Mouse (Mus musculus) CH12.LX (cell line): ENCODE measurements around the gene Tmem171. TPM values are rescaled to one million over a fixed set of nuclear protein-coding genes. Genes with fewer than 3 reads are reported as not detected.
A peak's percentile ranks its signal among the peaks of the same experiment; 100 is the strongest.

Experiments
- DNase-seq: peaks from one replicate; pipeline ENCODE4 v3.0.0-alpha.2; 2013; ENCODE audit errors: extremely low read depth
- H3K27ac ChIP-seq: 2 replicates; pipeline ENCODE4 v1.5.1; 2012; ENCODE audit warnings: low read depth, mild to moderate bottlenecking, control low read depth, moderate library complexity; ENCODE audit not compliant: insufficient read depth
- H3K27me3 ChIP-seq: replicated peaks from 2 replicates; pipeline ENCODE3; 2012; ENCODE audit warnings: inconsistent platforms
- H3K36me3 ChIP-seq, 2 experiments: replicated peaks in 1 of 2; 2 replicates each; pipeline versions ENCODE3 to v1.6.1; 2012; ENCODE audit warnings: inconsistent platforms in 1 of 2, low read length in 1 of 2, mild to moderate bottlenecking in 1 of 2, mixed read lengths in 1 of 2, moderate library complexity in 1 of 2; ENCODE audit not compliant: control insufficient read depth in 1 of 2, insufficient read depth in 1 of 2
- H3K4me1 ChIP-seq, 2 experiments: 2 replicates each; pipeline ENCODE4 v1.6.1; 2012; ENCODE audit warnings: inconsistent platforms in 1 of 2, moderate library complexity in 1 of 2; ENCODE audit not compliant: insufficient read depth in 2 of 2, control insufficient read depth in 1 of 2
- H3K4me2 ChIP-seq: 2 replicates; pipeline ENCODE4 v1.6.1; 2012; ENCODE audit warnings: low read depth, mild to moderate bottlenecking, control low read depth; ENCODE audit not compliant: poor library complexity, insufficient read depth, severe bottlenecking
- H3K4me3 ChIP-seq, 3 experiments: fragments of 150-350 bp in 1 of 3; sonication (generic) in 1 of 3; replicated peaks in 1 of 3; 2 replicates each; pipeline versions ENCODE3 to v1.5.1; 2011 to 2012; ENCODE audit warnings: low read depth in 2 of 3, low read length in 2 of 3, mild to moderate bottlenecking in 2 of 3, moderate library complexity in 2 of 3, control low read depth in 1 of 3, improper control_type of control experiment in 1 of 3, inconsistent platforms in 1 of 3, mixed read lengths in 1 of 3; ENCODE audit not compliant: poor library complexity in 1 of 3
- H3K79me2 ChIP-seq: replicated peaks from 2 replicates; pipeline ENCODE4 v1.6.1; 2012; ENCODE audit warnings: mild to moderate bottlenecking, moderate library complexity; ENCODE audit not compliant: control insufficient read depth, poor library complexity, insufficient read depth, severe bottlenecking; ENCODE audit errors: extremely low read depth
- H3K9ac ChIP-seq: 2 replicates; pipeline ENCODE4 v1.6.1; 2012; ENCODE audit warnings: low read depth, mild to moderate bottlenecking, control low read depth, moderate library complexity; ENCODE audit not compliant: insufficient read depth
- H3K9me3 ChIP-seq: replicated peaks from 2 replicates; pipeline ENCODE3; 2012; ENCODE audit warnings: low read length, inconsistent platforms, mixed read lengths
- BHLHE40 ChIP-seq: IDR thresholded peaks from 2 replicates; pipeline ENCODE4 v1.6.1; 2011; ENCODE audit warnings: mild to moderate bottlenecking, low read depth, low read length, improper control_type of control experiment
- CHD1 ChIP-seq: IDR thresholded peaks from 2 replicates; pipeline ENCODE4 v1.6.1; 2012; ENCODE audit warnings: low read depth, low read length, improper control_type of control experiment, inconsistent platforms
- CHD2 ChIP-seq: IDR thresholded peaks from 2 replicates; pipeline ENCODE4 v1.6.1; 2011; ENCODE audit warnings: low read length, improper control_type of control experiment
- ELF1 ChIP-seq: IDR thresholded peaks from 2 replicates; pipeline ENCODE4 v1.6.1; 2014; ENCODE audit warnings: low read depth, mild to moderate bottlenecking, inconsistent platforms, low read length, improper control_type of control experiment
- EP300 ChIP-seq: IDR thresholded peaks from 2 replicates; pipeline ENCODE4 v1.6.1; 2011; ENCODE audit warnings: low read length, improper control_type of control experiment
- ETS1 ChIP-seq: conservative IDR thresholded peaks from 2 replicates; pipeline ENCODE4 v1.6.1; 2012; ENCODE audit warnings: low read depth, mild to moderate bottlenecking, inconsistent platforms, low read length, improper control_type of control experiment, moderate library complexity
- GABPA ChIP-seq: IDR thresholded peaks from 2 replicates; pipeline ENCODE4 v1.6.1; 2012; ENCODE audit warnings: low read depth, low read length, improper control_type of control experiment, inconsistent platforms; ENCODE audit not compliant: insufficient replicate concordance
- JUN ChIP-seq: IDR thresholded peaks from 2 replicates; pipeline ENCODE4 v1.6.1; 2011; ENCODE audit warnings: low read depth, mild to moderate bottlenecking, low read length, improper control_type of control experiment, moderate library complexity; ENCODE audit not compliant: insufficient read depth
- JUND ChIP-seq: conservative IDR thresholded peaks from 2 replicates; pipeline ENCODE4 v1.6.1; 2011; ENCODE audit warnings: low read depth, low read length, improper control_type of control experiment
- KAT2A ChIP-seq: IDR thresholded peaks from 2 replicates; pipeline ENCODE4 v1.6.1; 2012; ENCODE audit warnings: low read length, improper control_type of control experiment, inconsistent platforms; ENCODE audit not compliant: insufficient replicate concordance
- MAX ChIP-seq: IDR thresholded peaks from 2 replicates; pipeline ENCODE4 v1.6.1; 2011; ENCODE audit warnings: low read length, improper control_type of control experiment
- MAZ ChIP-seq: IDR thresholded peaks from 2 replicates; pipeline ENCODE4 v1.6.1; 2012; ENCODE audit warnings: low read depth, mild to moderate bottlenecking, inconsistent platforms, low read length, improper control_type of control experiment, moderate library complexity
- MEF2A ChIP-seq: IDR thresholded peaks from 2 replicates; pipeline ENCODE4 v1.6.1; 2014; ENCODE audit warnings: low read depth, mild to moderate bottlenecking, inconsistent platforms, low read length, improper control_type of control experiment, borderline replicate concordance
- MXI1 ChIP-seq: IDR thresholded peaks from 2 replicates; pipeline ENCODE4 v1.6.1; 2011; ENCODE audit warnings: mild to moderate bottlenecking, low read depth, low read length, improper control_type of control experiment
- POLR2A ChIP-seq: IDR thresholded peaks from 2 replicates; pipeline ENCODE4 v1.6.1; 2011; ENCODE audit warnings: low read depth, mild to moderate bottlenecking, improper control_type of control experiment, low read length
- POLR2AphosphoS2 ChIP-seq: IDR thresholded peaks from 2 replicates; pipeline ENCODE4 v1.6.1; 2011; ENCODE audit warnings: low read depth, low read length, improper control_type of control experiment
- RAD21 ChIP-seq: IDR thresholded peaks from 2 replicates; pipeline ENCODE4 v1.6.1; 2011; ENCODE audit warnings: low read depth, mild to moderate bottlenecking, low read length, improper control_type of control experiment, moderate library complexity
- RCOR1 ChIP-seq: conservative IDR thresholded peaks from 2 replicates; pipeline ENCODE4 v1.6.1; 2012; ENCODE audit warnings: low read depth, mild to moderate bottlenecking, inconsistent platforms, low read length, improper control_type of control experiment
- SIN3A ChIP-seq: IDR thresholded peaks from 2 replicates; pipeline ENCODE4 v1.6.1; 2012; ENCODE audit warnings: low read length, improper control_type of control experiment, inconsistent platforms
- SMC3 ChIP-seq: IDR thresholded peaks from 2 replicates; pipeline ENCODE4 v1.6.1; 2011; ENCODE audit warnings: low read depth, low read length, improper control_type of control experiment
- TBP ChIP-seq: conservative IDR thresholded peaks from 2 replicates; pipeline ENCODE4 v1.6.1; 2011; ENCODE audit warnings: low read depth, low read length, improper control_type of control experiment
- TCF12 ChIP-seq: IDR thresholded peaks from 2 replicates; pipeline ENCODE4 v1.6.1; 2014; ENCODE audit warnings: low read depth, mild to moderate bottlenecking, inconsistent platforms, low read length, improper control_type of control experiment
- UBTF ChIP-seq: IDR thresholded peaks from 2 replicates; pipeline ENCODE4 v1.6.1; 2012; ENCODE audit warnings: low read depth, mild to moderate bottlenecking, inconsistent platforms, low read length, improper control_type of control experiment, moderate library complexity
- USF1 ChIP-seq: IDR thresholded peaks from 2 replicates; pipeline ENCODE4 v1.6.1; 2014; ENCODE audit warnings: low read depth, mild to moderate bottlenecking, inconsistent platforms, low read length, improper control_type of control experiment
- USF2 ChIP-seq: conservative IDR thresholded peaks from 2 replicates; pipeline ENCODE4 v1.6.1; 2011; ENCODE audit warnings: low read depth, low read length, improper control_type of control experiment
- ZC3H11A ChIP-seq: IDR thresholded peaks from 2 replicates; pipeline ENCODE4 v1.6.1; 2012; ENCODE audit warnings: low read depth, mild to moderate bottlenecking, inconsistent platforms, low read length, improper control_type of control experiment
- ZMIZ1 ChIP-seq: IDR thresholded peaks from 2 replicates; pipeline ENCODE4 v1.6.1; 2012; ENCODE audit warnings: low read depth, mild to moderate bottlenecking, inconsistent platforms, low read length, improper control_type of control experiment
- ZNF384 ChIP-seq: IDR thresholded peaks from 2 replicates; pipeline ENCODE4 v1.6.1; 2012; ENCODE audit warnings: low read depth, low read length, improper control_type of control experiment, inconsistent platforms
- dilution Hi-C: fragments of 300-500 bp; cut with MboI; formaldehyde crosslinking; loops from 2 replicates; pipeline ENCODE4 v1.14.3; 2020; ENCODE audit warnings: low sequenced_read_pairs; ENCODE audit not compliant: extremely low pct_unique_long_range_greater_than_20kb, extremely low pct_ligation_motif_present
- in situ Hi-C: fragments of 300-500 bp; cut with MboI; formaldehyde crosslinking; loops from 3 replicates; pipeline ENCODE4 v1.14.3; 2019; ENCODE audit warnings: low sequenced_read_pairs, low pct_ligation_motif_present, low pct_unique_long_range_greater_than_20kb, mixed read lengths
- polyA plus RNA-seq: library from polyadenylated mRNA; unstranded; fragments of >175 nt; gene quantifications from 2 replicates; pipeline ENCODE4 v1.2.1, GENCODE M21; 2012; ENCODE audit warnings: low read depth; ENCODE audit not compliant: insufficient read length
- total RNA-seq, 2 experiments: library from RNA; depleted of rRNA; stranded (reverse); fragments of 300-350 nt in 1 of 2; fragments of >200 nt in 1 of 2; gene quantifications; 2 replicates each; pipeline ENCODE4 v1.2.3; 2012 to 2014

Tmem171 gene
- total and polyA plus RNA-seq, 3 experiments: not detected

- Histone ChIP-seq H3K27me3 (no peaks in the 10 kb centered on the region), H3K4me3 (no peak overlapping the region), H3K27ac (no peak overlapping the region), H3K9ac (no peak overlapping the region), H3K79me2 (no peaks in the 10 kb centered on the region), H3K4me1 (peaks cover 8 to 56% of the 10 kb centered on the region in 2 experiments; a peak in 3 of 4 replicates), H3K9me3 (no peaks in the 10 kb centered on the region), H3K4me2 (no peak overlapping the region), H3K36me3 (no peaks in the 10 kb centered on the region)
- dilution Hi-C loops (no loop called here), in situ Hi-C loops (no loop called here)
- TF ChIP-seq BHLHE40 (no peak), JUN (no peak), KAT2A (no peak), MEF2A (no peak), EP300 (no peak), UBTF (no peak), MAZ (no peak), MXI1 (no peak), CHD1 (no peak), ETS1 (no peak), RAD21 (no peak), ELF1 (no peak)
- no peak for DNase-seq
Observed at GRCm38 (mm10) chr13:98680470-98681060, 14.1 kb downstream of the Tmem171 start.

GRCm38 (mm10) chr13:98679631-98680041, 15.0 kb downstream of the Tmem171 start:
- Histone ChIP-seq H3K27ac (no peak overlapping the region), H3K4me1 (peaks cover 8 to 52% of the 10 kb centered on the region in 2 experiments; a peak in 3 of 4 replicates), H3K27me3 (no peaks in the 10 kb centered on the region), H3K79me2 (no peaks in the 10 kb centered on the region), H3K9me3 (no peaks in the 10 kb centered on the region), H3K4me2 (no peak overlapping the region), H3K4me3 (no peak overlapping the region), H3K9ac (no peak overlapping the region), H3K36me3 (no peaks in the 10 kb centered on the region)
- in situ Hi-C loops: no loop called here
- dilution Hi-C loops: no loop called here
- peak; percentile 24 for DNase-seq
- TF ChIP-seq SIN3A (no peak), TCF12 (no peak), ZMIZ1 (no peak), BHLHE40 (no peak), CHD2 (no peak), POLR2A (no peak), JUND (no peak), SMC3 (no peak), MEF2A (no peak), ZC3H11A (no peak), MAX (no peak), ZNF384 (no peak), USF2 (no peak), GABPA (no peak), POLR2AphosphoS2 (no peak), UBTF (no peak), USF1 (no peak), RCOR1 (no peak), TBP (no peak)
